Mouse (Mus musculus): ENCODE measurements around the gene Lactbl1. TPM values are rescaled to one million over a fixed set of nuclear protein-coding genes. Genes with fewer than 3 reads are reported as not detected.

Gene Lactbl1
- polyA plus RNA-seq (2015; fragmentation: Nextera tagmentation; extraction: Ambion mirVana): 0.05 and 0.12 TPM in 2 replicates

- DNase-seq (ENCODE audit: low spot score): no peak
Measured at GRCm38 (mm10) chr4:136622388-136622787, at the start of gene Lactbl1. Lactbl1 (plus strand) TSS chr4:136622621.

DNA sequence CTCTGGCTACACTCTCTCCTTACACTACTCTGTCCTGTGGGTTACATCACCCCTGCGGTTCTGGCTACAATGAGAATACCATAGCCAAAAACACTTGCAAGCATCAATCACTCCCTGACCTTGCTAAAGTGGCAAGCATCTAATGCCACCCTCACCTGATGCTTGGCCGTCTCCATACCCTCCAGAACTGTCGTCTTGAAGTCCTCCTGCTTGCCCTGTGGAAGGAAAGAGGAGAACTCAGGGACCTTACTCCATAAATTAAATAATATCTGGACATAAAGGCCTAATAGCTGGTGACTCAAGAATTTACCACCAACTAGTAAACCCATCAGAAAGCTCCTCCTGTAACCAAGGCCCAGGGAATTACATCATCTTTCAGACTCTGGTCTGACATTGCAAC is 40.5 kb upstream of the Lactbl1 start:
- DNase-seq (ENCODE audit: low spot score): no peak

DNA sequence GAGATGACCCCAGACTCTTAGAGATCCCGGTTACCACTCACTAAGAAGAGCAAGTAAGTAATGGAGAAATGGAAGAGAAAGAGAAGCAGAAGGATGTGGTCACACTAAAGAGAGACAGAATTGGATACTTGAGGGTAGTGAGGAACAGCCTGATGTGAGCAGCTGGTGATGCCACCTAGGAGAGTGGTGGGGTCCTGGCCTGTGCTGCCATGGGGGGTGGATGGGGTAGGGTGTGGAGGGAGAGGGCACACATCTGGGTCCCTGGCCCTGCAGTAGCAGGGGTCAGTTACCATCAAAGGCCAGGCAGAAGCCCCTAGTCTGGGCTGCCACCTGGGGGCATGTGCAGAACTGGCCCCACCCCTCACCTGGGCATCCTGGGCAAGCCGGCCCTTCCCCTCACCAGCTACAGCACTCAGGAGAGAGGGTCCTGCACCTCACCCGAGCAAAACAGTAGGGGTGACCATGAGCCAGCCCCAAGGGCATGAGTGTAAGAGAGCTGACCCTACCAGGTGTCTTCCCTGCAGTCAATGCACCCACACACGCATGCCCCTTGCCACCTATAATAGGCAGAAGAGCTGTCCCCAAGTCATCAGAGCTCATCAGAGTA is 35.1 kb upstream of the Lactbl1 start:
- DNase-seq (ENCODE audit: low spot score): no peak

DNA sequence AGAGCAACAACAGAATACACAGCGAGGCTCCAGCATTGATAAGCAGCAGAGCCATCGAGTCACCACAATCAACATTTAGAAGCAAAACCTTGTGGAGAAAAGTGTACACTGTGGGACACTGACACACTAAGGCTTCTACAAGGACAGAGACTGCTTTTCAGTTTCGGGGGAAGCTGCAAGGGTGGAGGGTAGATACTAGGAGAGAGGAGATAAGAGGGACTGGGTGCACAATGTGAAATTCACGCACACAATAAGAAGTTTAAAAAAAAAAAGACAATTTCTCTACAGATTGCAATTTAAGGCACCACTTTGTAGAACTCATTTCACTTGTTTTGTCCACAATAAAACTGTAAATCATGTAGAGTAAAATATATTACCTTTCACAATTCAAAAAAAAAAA is 34.4 kb upstream of the Lactbl1 start:
- DNase-seq (ENCODE audit: low spot score): no peak

- no peak for DNase-seq (ENCODE audit: low spot score)
Measured at GRCm38 (mm10) chr4:136592111-136592510, 30.3 kb upstream of the Lactbl1 start.

DNA sequence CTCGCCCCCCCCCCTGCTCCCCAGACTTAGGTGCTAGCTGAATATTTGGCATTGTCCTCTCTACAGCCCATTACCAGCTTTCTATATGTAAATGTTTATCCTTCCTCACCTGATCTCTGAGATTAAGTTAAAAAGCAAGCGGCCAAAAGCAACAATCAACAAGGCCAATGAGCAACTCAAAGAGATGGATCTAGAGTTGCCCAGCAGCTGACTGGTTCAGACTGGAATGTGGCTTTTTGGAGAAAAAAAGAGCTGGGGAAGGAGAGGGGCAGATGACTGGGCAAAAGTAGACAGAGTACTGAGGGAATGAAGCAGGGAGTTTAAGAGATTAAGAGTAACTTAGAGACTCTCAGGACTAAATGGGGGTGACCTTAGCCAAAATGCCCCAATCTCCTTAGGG is 28.4 kb upstream of the Lactbl1 start:
- DNase-seq (ENCODE audit: low spot score): no peak

DNA sequence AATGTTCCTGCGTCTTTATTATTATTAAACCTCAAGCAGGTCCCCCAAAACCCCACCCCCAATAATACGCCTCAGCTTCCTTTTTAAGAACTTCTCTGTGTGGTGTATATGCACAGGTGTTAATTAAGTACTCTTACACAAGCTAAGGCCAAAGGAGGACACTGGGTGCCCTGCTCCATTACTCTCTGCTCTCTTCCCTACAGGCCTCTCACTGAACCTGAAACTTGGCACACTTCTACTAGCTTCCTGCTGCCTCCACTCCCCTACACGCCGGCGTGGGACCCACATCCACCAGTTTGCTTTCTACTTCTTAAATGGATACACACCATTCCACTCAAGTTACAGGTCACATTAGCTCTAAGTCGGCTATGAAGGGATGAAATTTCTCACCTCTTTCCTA is 27.2 kb upstream of the Lactbl1 start:
- DNase-seq (ENCODE audit: low spot score): no peak

DNA sequence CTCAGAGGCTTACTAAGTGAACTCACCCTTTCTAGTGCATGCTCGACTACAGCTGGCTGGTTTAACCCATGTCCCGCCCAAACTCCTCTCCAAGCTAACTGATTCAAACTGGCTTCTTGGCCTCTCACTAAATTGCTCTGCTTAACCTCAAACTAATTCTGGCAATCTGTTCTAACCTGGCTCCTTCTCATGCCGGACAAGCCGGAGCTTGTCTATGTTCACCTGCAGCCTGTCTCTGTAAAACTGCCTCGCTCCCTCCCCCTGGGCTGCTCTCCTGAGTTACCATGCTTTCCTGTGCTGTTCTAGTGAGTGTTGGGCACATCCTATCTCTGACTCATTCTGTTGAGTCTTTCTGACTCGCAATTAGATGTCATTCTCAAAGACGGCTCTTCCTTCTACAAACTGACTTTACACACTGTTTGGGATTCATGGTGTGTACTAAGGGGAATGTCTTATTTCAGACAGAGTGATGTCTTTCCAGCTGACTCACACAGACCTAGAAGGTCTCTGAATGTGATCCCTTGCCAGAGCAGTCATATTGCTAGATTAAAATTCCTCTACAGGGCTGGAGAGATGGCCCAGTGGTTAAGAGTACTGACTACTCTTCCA is 24.0 kb upstream of the Lactbl1 start:
- no peak for DNase-seq (ENCODE audit: low spot score)

- DNase-seq (ENCODE audit: low spot score): no peak
Measured at GRCm38 (mm10) chr4:136599869-136600268, 22.6 kb upstream of the Lactbl1 start.

- DNase-seq (ENCODE audit: low spot score): no peak
Measured at GRCm38 (mm10) chr4:136600536-136600935, 21.9 kb upstream of the Lactbl1 start.

DNA sequence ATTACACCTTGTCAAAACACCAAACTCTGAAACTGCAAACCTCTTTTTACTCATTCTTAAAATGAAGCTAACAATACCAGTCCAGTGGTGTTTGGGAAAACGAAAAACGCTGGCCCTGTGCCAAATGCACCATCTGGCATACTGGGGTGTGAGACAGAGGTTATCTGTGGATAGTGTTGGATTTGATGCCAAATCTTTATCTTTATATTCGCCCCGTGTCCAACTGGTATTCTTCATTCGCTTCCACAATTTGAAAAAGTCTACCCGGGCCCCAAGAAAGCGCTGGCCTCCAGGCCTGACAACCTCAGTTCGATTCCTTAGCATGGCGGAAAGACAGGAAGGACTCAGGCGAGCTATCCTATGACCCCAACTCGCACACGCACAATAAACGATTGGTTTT is 20.9 kb upstream of the Lactbl1 start:
- DNase-seq (ENCODE audit: low spot score): peak; percentile 32

DNA sequence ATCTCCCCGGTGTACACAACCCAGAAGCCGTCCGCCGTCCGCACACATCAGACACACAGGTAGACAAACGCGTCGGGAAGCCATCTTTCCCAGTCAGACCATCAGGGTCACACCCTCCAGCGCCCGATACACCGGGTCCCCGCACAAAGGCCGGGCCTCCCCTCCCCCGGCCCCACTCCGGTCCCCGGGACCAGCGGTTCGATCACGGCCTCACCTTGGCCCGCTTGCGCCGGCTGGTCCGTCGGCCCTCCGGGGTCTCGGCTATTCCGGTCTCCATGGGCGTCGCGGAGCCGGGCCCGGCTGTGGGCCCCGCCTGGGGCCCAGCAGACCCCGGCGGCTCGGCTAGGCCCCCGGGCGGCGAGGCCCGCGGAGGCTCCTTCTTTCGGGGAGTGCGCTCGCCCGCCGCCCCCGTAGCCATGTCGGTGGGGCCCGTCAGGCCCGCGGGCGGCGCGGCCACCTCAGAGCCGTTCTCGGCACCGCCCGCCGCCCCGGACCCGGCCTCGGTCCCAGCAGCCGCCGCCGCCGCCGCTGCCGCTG is 20.3 kb upstream of the Lactbl1 start:
- peak; percentile 50 for DNase-seq (ENCODE audit: low spot score)

DNA sequence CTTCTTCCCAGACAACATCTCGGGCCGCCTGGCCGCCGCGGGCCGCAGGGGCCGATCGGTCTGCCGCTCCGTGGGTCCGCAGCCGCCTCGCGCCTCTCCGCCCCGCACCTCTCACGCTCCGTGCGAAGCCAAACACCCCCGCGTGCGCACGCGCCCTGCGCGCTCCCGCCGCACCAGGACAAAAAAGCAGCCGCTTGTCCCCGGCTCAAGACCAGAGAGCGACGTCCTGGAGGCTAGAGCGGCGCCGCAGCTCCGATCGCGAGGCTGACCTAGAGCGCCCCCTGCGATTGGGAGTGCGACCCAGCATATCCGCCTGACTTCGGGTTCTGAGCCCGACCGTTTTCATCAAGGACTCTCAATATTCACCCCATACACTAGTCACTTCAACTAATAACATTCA is 19.9 kb upstream of the Lactbl1 start, which contains the start of gene Kdm1a:
TSS of gene Kdm1a (minus strand) at position 156 of the 400 bp plus-strand sequence.
- peak; percentile 95 for DNase-seq (ENCODE audit: low spot score)

DNA sequence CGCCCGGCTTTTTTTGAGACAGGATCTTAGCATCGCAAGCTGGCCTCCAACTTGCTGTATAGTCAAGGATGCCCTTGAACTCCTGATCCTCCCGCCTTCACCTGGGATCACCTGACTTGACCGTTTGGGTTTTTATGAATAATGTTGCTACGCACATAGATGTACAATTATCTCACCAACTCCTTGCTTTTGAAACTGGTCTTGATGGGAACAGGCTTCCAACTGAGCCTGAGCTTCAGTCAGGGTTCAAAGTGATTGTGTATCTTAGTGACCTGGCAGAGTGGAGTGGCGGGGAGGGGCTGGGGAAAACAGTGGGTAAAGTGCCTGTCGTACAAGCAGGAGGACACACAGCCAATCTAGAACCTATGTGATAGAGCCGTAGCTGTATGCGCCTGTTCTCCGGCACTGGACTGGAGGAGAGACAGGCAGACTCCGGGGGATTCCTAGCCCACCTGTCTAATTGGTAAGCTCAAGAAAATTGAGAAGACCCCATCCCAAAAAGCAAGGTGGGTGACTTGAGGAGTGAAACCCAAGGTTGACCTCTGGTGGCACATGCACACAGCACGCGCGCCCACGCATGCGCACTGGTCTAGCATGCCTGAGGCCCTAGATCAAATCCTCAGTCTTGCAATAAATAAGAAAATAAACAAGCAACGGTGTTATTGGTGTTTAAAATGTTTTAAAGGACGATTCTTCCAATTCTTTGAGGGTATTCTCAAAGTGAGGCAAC is 16.5 kb upstream of the Lactbl1 start:
- no peak for DNase-seq (ENCODE audit: low spot score)

- no peak for DNase-seq (ENCODE audit: low spot score)
Measured at GRCm38 (mm10) chr4:136610387-136610856, 12.0 kb upstream of the Lactbl1 start, which contains the start of gene Tex46. Tex46 (plus strand) TSS chr4:136610437.

GRCm38 (mm10) chr4:136613657-136614056 is 8.8 kb upstream of the Lactbl1 start:
- DNase-seq (ENCODE audit: low spot score): no peak

GRCm38 (mm10) chr4:136621336-136621735 is 1.1 kb upstream of the Lactbl1 start:
- DNase-seq (ENCODE audit: low spot score): peak; percentile 73

- no peak for DNase-seq (ENCODE audit: low spot score)
Measured at GRCm38 (mm10) chr4:136621956-136622355, 465 bp upstream of the Lactbl1 start.

GRCm38 (mm10) chr4:136626590-136626989 is 4.2 kb downstream of the Lactbl1 start:
- peak; percentile 65 for DNase-seq (ENCODE audit: low spot score)

DNA sequence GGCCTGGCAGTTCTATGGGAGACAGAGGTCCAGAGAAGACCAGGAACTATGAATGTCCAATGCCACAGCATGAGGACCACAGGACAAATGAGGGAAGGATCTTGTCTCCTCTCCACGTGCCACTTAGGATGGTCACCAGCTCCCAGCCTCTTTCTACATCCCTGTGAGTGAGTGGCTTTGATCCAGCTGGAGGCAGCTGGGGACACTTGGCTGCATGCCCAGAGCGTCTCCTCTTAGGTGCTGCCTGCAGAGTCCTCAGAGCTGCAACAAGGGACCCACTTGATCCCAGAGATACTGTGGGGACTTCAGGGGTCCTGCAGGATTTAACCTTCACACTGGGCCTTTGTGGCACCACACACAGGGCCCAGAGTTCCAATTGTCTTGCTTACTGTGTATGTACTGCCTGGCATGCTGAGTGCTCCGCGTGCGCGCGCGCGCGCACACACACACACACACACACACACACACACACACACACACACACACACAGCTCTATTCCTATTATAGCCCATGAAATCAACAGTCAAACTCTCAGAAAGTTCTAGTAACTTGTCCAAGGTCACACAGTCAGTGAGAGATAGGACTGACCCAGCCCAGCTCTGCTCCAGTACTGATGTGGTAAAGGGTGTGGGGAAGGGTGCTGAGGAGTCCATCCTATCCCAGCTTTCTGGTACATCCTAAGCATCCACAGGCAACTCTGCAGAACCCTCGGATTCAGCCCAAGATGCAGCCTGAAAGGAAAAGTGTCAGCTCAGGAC is 9.0 kb downstream of the Lactbl1 start:
- no peak for DNase-seq (ENCODE audit: low spot score)

DNA sequence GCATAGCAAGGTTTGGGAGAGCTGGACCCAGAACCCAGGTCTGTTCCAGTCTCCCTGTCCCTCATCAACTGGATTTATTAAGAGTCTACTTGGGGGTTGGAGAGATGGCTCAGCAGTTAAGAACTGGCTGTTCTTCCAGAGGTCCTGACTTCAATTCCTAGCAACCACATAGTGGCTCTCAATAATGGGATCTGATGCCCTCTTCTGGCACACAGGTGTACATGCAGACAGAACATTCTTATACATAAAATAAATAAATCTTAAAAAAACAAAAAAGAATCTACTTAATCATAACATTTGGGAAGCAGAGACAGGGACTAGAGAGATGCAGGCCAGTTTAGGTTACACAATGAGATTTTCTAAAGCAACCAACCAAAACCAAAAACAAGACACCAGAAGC is 13.6 kb downstream of the Lactbl1 start:
- no peak for DNase-seq (ENCODE audit: low spot score)
